Mouse (Mus musculus) embryonic facial prominence, embryonic 14.5 days (tissue): ENCODE measurements around the gene Gm10142. TPM values are rescaled to one million over a fixed set of nuclear protein-coding genes. Genes with fewer than 3 reads are reported as not detected.
"Not testable (repeated sequence)": the region's sequence is repeated elsewhere in the genome, so short reads cannot be mapped to it uniquely, and the experiment has no call there.

ENCODE experiments used
- ATAC-seq: fragments of 200-750 bp; cut with Nextera tagmentation; 2 replicates; pipeline ENCODE4 v1.8.0; 2017; ENCODE audit warnings: low read depth, moderate number of reproducible peaks, moderate TSS enrichment
- DNase-seq: peaks from one replicate; pipeline ENCODE4 v3.0.0-alpha.2; 2015; ENCODE audit warnings: low spot score
- H3K27ac ChIP-seq: fragments of 300-500 bp; sonication (generic); replicated peaks from 2 replicates; pipeline ENCODE4 v1.5.1; 2014; ENCODE audit warnings: low read depth, mild to moderate bottlenecking, low read length, moderate library complexity
- H3K27me3 ChIP-seq: fragments of 300-500 bp; sonication (generic); replicated peaks from 2 replicates; pipeline ENCODE4 v1.6.1; 2014; ENCODE audit warnings: low read length; ENCODE audit not compliant: control insufficient read depth, insufficient read depth
- H3K36me3 ChIP-seq: fragments of 300-500 bp; sonication (generic); 2 replicates; pipeline ENCODE4 v1.6.1; 2014; ENCODE audit warnings: low read length, mixed read lengths; ENCODE audit not compliant: control insufficient read depth, insufficient read depth
- H3K4me1 ChIP-seq: fragments of 300-500 bp; sonication (generic); 2 replicates; pipeline ENCODE4 v1.6.1; 2014; ENCODE audit warnings: antibody characterized with exemption, low read length; ENCODE audit not compliant: control insufficient read depth, insufficient read depth
- H3K4me2 ChIP-seq: fragments of 300-500 bp; sonication (generic); 2 replicates; pipeline ENCODE4 v1.6.1; 2014; ENCODE audit warnings: low read depth, mild to moderate bottlenecking, low read length, moderate library complexity, mixed read lengths
- H3K4me3 ChIP-seq: fragments of 300-500 bp; sonication (generic); 2 replicates; pipeline ENCODE4 v1.5.1; 2014; ENCODE audit warnings: low read depth, mild to moderate bottlenecking, low read length
- H3K9ac ChIP-seq: fragments of 300-500 bp; sonication (generic); 2 replicates; pipeline ENCODE4 v1.6.1; 2014; ENCODE audit warnings: low read depth, mild to moderate bottlenecking, low read length, moderate library complexity, mixed read lengths
- H3K9me3 ChIP-seq: fragments of 300-500 bp; sonication (generic); 2 replicates; pipeline ENCODE4 v1.6.1; 2016; ENCODE audit warnings: low read length; ENCODE audit not compliant: control insufficient read depth
- WGBS: fragments of 180-500 bp; shearing (Covaris S2); extraction: QIAGEN DNeasy Blood & Tissue Kit; methylation state at CpG from one replicate; pipeline ENCODE4 v1.1.7; 2014; 5-methylcytosine and 5-hydroxymethylcytosine counted together
- polyA plus RNA-seq: library from polyadenylated mRNA; unstranded; fragments of >200 nt; fragmentation: Nextera tagmentation; extraction: Ambion mirVana; gene quantifications from 2 replicates; pipeline ENCODE4 v1.2.1, GENCODE M21; 2014

Gene Gm10142
- polyA plus RNA-seq, 1 experiment from 2014 or later, result not detected

GRCm38 (mm10) chr10:77720299-77720698 lies 4.7 kb downstream of the Gm10142 start, which contains the start of gene Krtap12-1:
Krtap12-1 (plus strand) TSS chr10:77720599.
- H3K9ac ChIP-seq, H3K27ac ChIP-seq, H3K36me3 ChIP-seq, H3K4me2 ChIP-seq, DNase-seq, H3K27me3 ChIP-seq, H3K4me1 ChIP-seq, ATAC-seq, H3K9me3 ChIP-seq, H3K4me3 ChIP-seq: not testable (repeated sequence)
- WGBS, result 88% methylated on average over 1 of the region's 1 CpGs

- Histone ChIP-seq H3K9me3 (no peaks in the 10 kb centered on the region), H3K9ac (no peak overlapping the region), H3K36me3 (no peaks in the 10 kb centered on the region), H3K27ac (no peak overlapping the region), H3K27me3 (no peaks in the 10 kb centered on the region), H3K4me2 (no peak overlapping the region), H3K4me1 (no peaks in the 10 kb centered on the region), H3K4me3 (no peak overlapping the region)
- 73% methylated on average over 8 of the region's 8 CpGs for WGBS
- ATAC-seq, result no peak
- DNase-seq, result no peak
Observed at GRCm38 (mm10) chr10:77724855-77725254, 9.2 kb downstream of the Gm10142 start.

GRCm38 (mm10) chr10:77726186-77726585 lies 10.6 kb downstream of the Gm10142 start, which contains the start of gene Gm10100:
Gm10100 (plus strand) TSS chr10:77726486.
- Histone ChIP-seq H3K36me3 (no peaks in the 10 kb centered on the region), H3K4me2 (no peak within 1 kb of the TSS), H3K27me3 (no peaks in the 10 kb centered on the region), H3K9me3 (no peaks in the 10 kb centered on the region), H3K4me1 (no peaks in the 10 kb centered on the region), H3K27ac (no peak within 1 kb of the TSS), H3K4me3 (no peak within 1 kb of the TSS), H3K9ac (no peak within 1 kb of the TSS)
- DNase-seq (no peak), ATAC-seq (no peak)
- WGBS, result 31% methylated on average over 3 of the region's 3 CpGs

- no peak overlapping the region for H3K9ac ChIP-seq
- ATAC-seq, result no peak
- 63% methylated on average over 4 of the region's 4 CpGs for WGBS
Observed at GRCm38 (mm10) chr10:77728280-77728679, 12.7 kb downstream of the Gm10142 start.

GRCm38 (mm10) chr10:77729241-77729640 lies 13.6 kb downstream of the Gm10142 start:
- H3K4me3 ChIP-seq, result no peak overlapping the region
- WGBS, result 45% methylated on average over 4 of the region's 4 CpGs
- H3K4me1 ChIP-seq, result no peaks in the 10 kb centered on the region
- no peak overlapping the region for H3K4me2 ChIP-seq
- ATAC-seq, result no peak
- H3K9me3 ChIP-seq, result peaks cover 3% of the 10 kb centered on the region; the same call in 1 of the 2 replicates
- DNase-seq, result no peak
- H3K27ac ChIP-seq, result no peak overlapping the region
- no peak overlapping the region for H3K9ac ChIP-seq
- no peaks in the 10 kb centered on the region for H3K36me3 ChIP-seq
- no peaks in the 10 kb centered on the region for H3K27me3 ChIP-seq

More at GRCm38 (mm10) chr10:77728280-77728679, 12.7 kb downstream of the Gm10142 start:
- H3K4me3 ChIP-seq, result no peak overlapping the region
- no peaks in the 10 kb centered on the region for H3K27me3 ChIP-seq
- DNase-seq, result no peak
- H3K36me3 ChIP-seq, result no peaks in the 10 kb centered on the region
- no peak overlapping the region for H3K4me2 ChIP-seq
- H3K4me1 ChIP-seq, result no peaks in the 10 kb centered on the region
- no peaks in the 10 kb centered on the region for H3K9me3 ChIP-seq
- H3K27ac ChIP-seq, result no peak overlapping the region

GRCm38 (mm10) chr10:77735928-77736327 lies 20.3 kb downstream of the Gm10142 start:
- Histone ChIP-seq H3K9me3 (peaks cover 9% of the 10 kb centered on the region), H3K4me1 (no peaks in the 10 kb centered on the region), H3K36me3 (no peaks in the 10 kb centered on the region), H3K4me3 (no peak overlapping the region), H3K27me3 (no peaks in the 10 kb centered on the region), H3K9ac (no peak overlapping the region), H3K27ac (no peak overlapping the region), H3K4me2 (no peak overlapping the region)
- DNase-seq, result no peak
- ATAC-seq, result no peak
- WGBS, result 91% methylated on average over 1 of the region's 1 CpGs

GRCm38 (mm10) chr10:77738929-77739328 lies 23.3 kb downstream of the Gm10142 start:
- ATAC-seq, result no peak
- Histone ChIP-seq H3K4me3 (no peak overlapping the region), H3K4me2 (no peak overlapping the region), H3K27me3 (no peaks in the 10 kb centered on the region), H3K9ac (no peak overlapping the region), H3K36me3 (no peaks in the 10 kb centered on the region), H3K27ac (no peak overlapping the region), H3K4me1 (no peaks in the 10 kb centered on the region), H3K9me3 (peaks cover 9% of the 10 kb centered on the region)
- 87% methylated on average over 4 of the region's 4 CpGs for WGBS
- DNase-seq, result no peak

GRCm38 (mm10) chr10:77741924-77742688 lies 26.5 kb downstream of the Gm10142 start, which contains the start of gene Gm18596:
Gm18596 (minus strand) TSS chr10:77742638.
- H3K4me1 ChIP-seq, DNase-seq, H3K9me3 ChIP-seq, H3K27ac ChIP-seq, H3K27me3 ChIP-seq, H3K4me3 ChIP-seq, H3K9ac ChIP-seq, H3K36me3 ChIP-seq, H3K4me2 ChIP-seq, ATAC-seq: not testable (repeated sequence)
- 57% methylated on average over 3 of the region's 5 CpGs for WGBS

GRCm38 (mm10) chr10:77750686-77751085 lies 35.1 kb downstream of the Gm10142 start:
- H3K27me3 ChIP-seq, H3K4me3 ChIP-seq, ATAC-seq, H3K4me2 ChIP-seq, H3K4me1 ChIP-seq, H3K9me3 ChIP-seq, DNase-seq, H3K27ac ChIP-seq, H3K36me3 ChIP-seq, H3K9ac ChIP-seq: not testable (repeated sequence)
- 93% methylated on average over 1 of the region's 1 CpGs for WGBS
